Mouse (Mus musculus) midbrain, embryonic 11.5 days (tissue): ENCODE data around the gene Ccdc102a. TPM values are rescaled to one million over a fixed set of nuclear protein-coding genes. Genes with fewer than 3 reads are reported as not detected.

ENCODE experiments used
- ATAC-seq: fragments of 200-750 bp; cut with Nextera tagmentation; 2 replicates; pipeline ENCODE4 v1.8.0; 2017; ENCODE audit warnings: moderate TSS enrichment, moderate library complexity; ENCODE audit not compliant: low FRiP score
- DNase-seq: peaks from one replicate; pipeline ENCODE4 v3.0.0; 2015; ENCODE audit warnings: low spot score; ENCODE audit errors: missing footprints
- H3K27ac ChIP-seq: fragments of 300-500 bp; sonication (generic); 2 replicates; pipeline ENCODE4 v1.5.1; 2014; ENCODE audit warnings: low read depth, low read length
- H3K27me3 ChIP-seq: fragments of 300-500 bp; sonication (generic); 2 replicates; pipeline ENCODE4 v1.6.1; 2014; ENCODE audit warnings: mild to moderate bottlenecking, low read length, moderate library complexity, mixed read lengths; ENCODE audit not compliant: control insufficient read depth, insufficient read depth
- H3K36me3 ChIP-seq: fragments of 300-500 bp; sonication (generic); 2 replicates; pipeline ENCODE4 v1.6.1; 2014; ENCODE audit warnings: mild to moderate bottlenecking, low read length, moderate library complexity, mixed read lengths; ENCODE audit not compliant: control insufficient read depth, insufficient read depth
- H3K4me1 ChIP-seq: fragments of 300-500 bp; sonication (generic); 2 replicates; pipeline ENCODE4 v1.6.1; 2014; ENCODE audit warnings: low read length; ENCODE audit not compliant: control insufficient read depth, insufficient read depth
- H3K4me2 ChIP-seq: fragments of 300-500 bp; sonication (generic); 2 replicates; pipeline ENCODE4 v1.6.1; 2014; ENCODE audit warnings: mild to moderate bottlenecking, moderate library complexity
- H3K4me3 ChIP-seq: fragments of 300-500 bp; sonication (generic); 2 replicates; pipeline ENCODE4 v1.5.1; 2014; ENCODE audit warnings: low read depth, low read length
- H3K9ac ChIP-seq: fragments of 300-500 bp; sonication (generic); 2 replicates; pipeline ENCODE4 v1.6.1; 2014; ENCODE audit warnings: low read length
- H3K9me3 ChIP-seq: fragments of 300-500 bp; sonication (generic); 2 replicates; pipeline ENCODE4 v1.6.1; 2016; ENCODE audit warnings: low read length; ENCODE audit not compliant: control insufficient read depth
- WGBS: fragments of 180-500 bp; shearing (Covaris S2); extraction: QIAGEN DNeasy Blood & Tissue Kit; methylation state at CpG from one replicate; pipeline ENCODE4 v1.1.7; 2014; 5-methylcytosine and 5-hydroxymethylcytosine counted together
- polyA plus RNA-seq: library from polyadenylated mRNA; unstranded; fragments of >200 nt; fragmentation: Nextera tagmentation; extraction: Ambion mirVana; gene quantifications from 2 replicates; pipeline ENCODE4 v1.2.1, GENCODE M21; 2014

Ccdc102a gene
- polyA plus RNA-seq, 1 experiment from 2014 or later = 15.9 TPM

- Histone ChIP-seq H3K4me3 (no peak overlapping the region), H3K9me3 (no peaks in the 10 kb centered on the region), H3K27me3 (peaks cover 31% of the 10 kb centered on the region), H3K36me3 (no peaks in the 10 kb centered on the region), H3K4me2 (no peak overlapping the region), H3K27ac (no peak overlapping the region), H3K4me1 (peaks cover 19% of the 10 kb centered on the region), H3K9ac (no peak overlapping the region)
- ATAC-seq = no peak
- 80% methylated on average over 3 of the region's 3 CpGs for WGBS
- DNase-seq = peak; percentile 77
These were observed 3.2 kb downstream of the Ccdc102a start for GRCm38 (mm10) chr8:94914701-94915101.

GRCm38 (mm10) chr8:94914256-94914655 lies 3.6 kb downstream of the Ccdc102a start:
- ATAC-seq (no peak), DNase-seq (peak; percentile 81)
- Histone ChIP-seq H3K4me2 (no peak overlapping the region), H3K9ac (no peak overlapping the region), H3K27me3 (peaks cover 31% of the 10 kb centered on the region), H3K9me3 (no peaks in the 10 kb centered on the region), H3K27ac (no peak overlapping the region), H3K36me3 (no peaks in the 10 kb centered on the region), H3K4me1 (peaks cover 19% of the 10 kb centered on the region), H3K4me3 (no peak overlapping the region)
- 87% methylated on average over 6 of the region's 6 CpGs for WGBS

GRCm38 (mm10) chr8:94913061-94913660 lies 4.7 kb downstream of the Ccdc102a start:
- DNase-seq (peak; percentile 95), ATAC-seq (peak; percentile 74)
- H3K4me3 ChIP-seq = peak overlapping the region; percentile 46
- peaks cover 19% of the 10 kb centered on the region for H3K4me1 ChIP-seq
- no peaks in the 10 kb centered on the region for H3K36me3 ChIP-seq
- no peak overlapping the region for H3K27ac ChIP-seq
- H3K9ac ChIP-seq = peak overlapping the region; percentile 47
- WGBS = 8% methylated on average over 76 of the region's 77 CpGs
- peaks cover 31% of the 10 kb centered on the region for H3K27me3 ChIP-seq
- no peaks in the 10 kb centered on the region for H3K9me3 ChIP-seq
- peak overlapping the region; percentile 77 for H3K4me2 ChIP-seq

- 15% methylated on average over 4 of the region's 4 CpGs for WGBS
- H3K4me3 ChIP-seq = no peak overlapping the region
These were observed 9.1 kb downstream of the Ccdc102a start for GRCm38 (mm10) chr8:94908847-94909246.

GRCm38 (mm10) chr8:94907591-94908300 lies 10.2 kb downstream of the Ccdc102a start:
- DNase-seq = peak; percentile 41
- H3K9ac ChIP-seq = no peak overlapping the region
- no peaks in the 10 kb centered on the region for H3K9me3 ChIP-seq
- 90% methylated on average over 18 of the region's 18 CpGs for WGBS
- H3K27me3 ChIP-seq = peaks cover 10% of the 10 kb centered on the region
- H3K4me2 ChIP-seq = no peak overlapping the region
- ATAC-seq = no peak
- H3K36me3 ChIP-seq = no peaks in the 10 kb centered on the region
- H3K4me1 ChIP-seq = no peaks in the 10 kb centered on the region
- H3K4me3 ChIP-seq = no peak overlapping the region
- H3K27ac ChIP-seq = no peak overlapping the region

More at GRCm38 (mm10) chr8:94908847-94909246, 9.1 kb downstream of the Ccdc102a start:
- Histone ChIP-seq H3K9me3 (no peaks in the 10 kb centered on the region), H3K27me3 (peaks cover 19% of the 10 kb centered on the region), H3K36me3 (no peaks in the 10 kb centered on the region), H3K9ac (no peak overlapping the region), H3K27ac (no peak overlapping the region), H3K4me2 (no peak overlapping the region), H3K4me1 (peaks cover 10% of the 10 kb centered on the region)
- DNase-seq (peak; percentile 96), ATAC-seq (no peak)

GRCm38 (mm10) chr8:94904450-94905175 lies 13.3 kb downstream of the Ccdc102a start:
- H3K27ac ChIP-seq = no peak overlapping the region
- ATAC-seq = no peak
- 85% methylated on average over 12 of the region's 12 CpGs for WGBS
- no peak overlapping the region for H3K4me3 ChIP-seq
- H3K27me3 ChIP-seq = no peaks in the 10 kb centered on the region
- H3K9me3 ChIP-seq = no peaks in the 10 kb centered on the region
- DNase-seq = peak; percentile 61
- no peaks in the 10 kb centered on the region for H3K36me3 ChIP-seq
- H3K4me1 ChIP-seq = peaks cover 6% of the 10 kb centered on the region
- H3K4me2 ChIP-seq = no peak overlapping the region
- H3K9ac ChIP-seq = no peak overlapping the region

GRCm38 (mm10) chr8:94903709-94904108 lies 14.2 kb downstream of the Ccdc102a start:
- Histone ChIP-seq H3K4me3 (no peak overlapping the region), H3K36me3 (no peaks in the 10 kb centered on the region), H3K27ac (no peak overlapping the region), H3K9me3 (no peaks in the 10 kb centered on the region), H3K4me1 (peaks cover 6% of the 10 kb centered on the region), H3K9ac (no peak overlapping the region), H3K27me3 (no peaks in the 10 kb centered on the region), H3K4me2 (no peak overlapping the region)
- ATAC-seq (no peak), DNase-seq (peak; percentile 47)
- 77% methylated on average over 12 of the region's 12 CpGs for WGBS

- H3K9me3 ChIP-seq = no peaks in the 10 kb centered on the region
- H3K4me1 ChIP-seq = peaks cover 6% of the 10 kb centered on the region
- no peak overlapping the region for H3K4me3 ChIP-seq
- ATAC-seq (no peak), DNase-seq (peak; percentile 77)
- H3K27me3 ChIP-seq = no peaks in the 10 kb centered on the region
- no peak overlapping the region for H3K9ac ChIP-seq
- H3K27ac ChIP-seq = no peak overlapping the region
- H3K4me2 ChIP-seq = no peak overlapping the region
- 20% methylated on average over 5 of the region's 5 CpGs for WGBS
- no peaks in the 10 kb centered on the region for H3K36me3 ChIP-seq
These were observed 16.9 kb downstream of the Ccdc102a start for GRCm38 (mm10) chr8:94901031-94901430.

- no peak overlapping the region for H3K4me3 ChIP-seq
- no peak for DNase-seq
- ATAC-seq = no peak
- H3K9me3 ChIP-seq = no peaks in the 10 kb centered on the region
- 15% methylated on average over 6 of the region's 6 CpGs for WGBS
- H3K9ac ChIP-seq = no peak overlapping the region
- H3K36me3 ChIP-seq = no peaks in the 10 kb centered on the region
- no peak overlapping the region for H3K4me2 ChIP-seq
- H3K27ac ChIP-seq = no peak overlapping the region; the same call in 1 of the 2 replicates
- H3K27me3 ChIP-seq = no peaks in the 10 kb centered on the region
- H3K4me1 ChIP-seq = peaks cover 6% of the 10 kb centered on the region
These were observed 17.3 kb downstream of the Ccdc102a start for GRCm38 (mm10) chr8:94900617-94901016.
